Mouse (Mus musculus): ENCODE data around the gene Neurl1a.

Neurl1a gene

GRCm38 (mm10) chr19:47242227-47242626 lies 63.6 kb downstream of the Neurl1a start:
- no peak for DNase-seq (ENCODE audit: low read depth, low spot score)

- no peak for DNase-seq (ENCODE audit: low read depth, low spot score)
Measured at GRCm38 (mm10) chr19:47245512-47245911, 66.9 kb downstream of the Neurl1a start.

- no peak for DNase-seq (ENCODE audit: low read depth, low spot score)
Measured at GRCm38 (mm10) chr19:47247791-47248190, 69.2 kb downstream of the Neurl1a start.

- no peak for DNase-seq (ENCODE audit: low read depth, low spot score)
Measured at GRCm38 (mm10) chr19:47248296-47248695, 69.7 kb downstream of the Neurl1a start.

GRCm38 (mm10) chr19:47248906-47249568 lies 70.4 kb downstream of the Neurl1a start:
- no peak for DNase-seq (ENCODE audit: low read depth, low spot score)

- DNase-seq (ENCODE audit: low read depth, low spot score), result no peak
Measured at GRCm38 (mm10) chr19:47250931-47251330, 72.3 kb downstream of the Neurl1a start.

- no peak for DNase-seq (ENCODE audit: low read depth, low spot score)
Measured at GRCm38 (mm10) chr19:47253053-47253628, 74.5 kb downstream of the Neurl1a start.

- DNase-seq (ENCODE audit: low read depth, low spot score), result no peak
Measured at GRCm38 (mm10) chr19:47255036-47255435, 76.4 kb downstream of the Neurl1a start.

GRCm38 (mm10) chr19:47255919-47256318 lies 77.3 kb downstream of the Neurl1a start:
- DNase-seq (ENCODE audit: low read depth, low spot score), result no peak

GRCm38 (mm10) chr19:47259581-47259980 lies 81.0 kb downstream of the Neurl1a start:
- no peak for DNase-seq (ENCODE audit: low read depth, low spot score)

- no peak for DNase-seq (ENCODE audit: low read depth, low spot score)
Measured at GRCm38 (mm10) chr19:47261196-47261595, 82.6 kb downstream of the Neurl1a start.

- no peak for DNase-seq (ENCODE audit: low read depth, low spot score)
Measured at GRCm38 (mm10) chr19:47263621-47264020, 85.0 kb downstream of the Neurl1a start.

GRCm38 (mm10) chr19:47264322-47265092 lies 85.9 kb downstream of the Neurl1a start:
- DNase-seq (ENCODE audit: low read depth, low spot score), result no peak

GRCm38 (mm10) chr19:47266070-47266801 lies 87.6 kb downstream of the Neurl1a start:
- DNase-seq (ENCODE audit: low read depth, low spot score), result no peak

- DNase-seq (ENCODE audit: low read depth, low spot score), result no peak
Measured at GRCm38 (mm10) chr19:47267066-47267465, 88.4 kb downstream of the Neurl1a start.

- no peak for DNase-seq (ENCODE audit: low read depth, low spot score)
Measured at GRCm38 (mm10) chr19:47269729-47270128, 91.1 kb downstream of the Neurl1a start.

GRCm38 (mm10) chr19:47270520-47270919 lies 91.9 kb downstream of the Neurl1a start:
- no peak for DNase-seq (ENCODE audit: low read depth, low spot score)

GRCm38 (mm10) chr19:47276730-47277129 lies 98.1 kb downstream of the Neurl1a start:
- no peak for DNase-seq (ENCODE audit: low read depth, low spot score)

GRCm38 (mm10) chr19:47279372-47279771 lies 100.8 kb downstream of the Neurl1a start:
- no peak for DNase-seq (ENCODE audit: low read depth, low spot score)

- no peak for DNase-seq (ENCODE audit: low read depth, low spot score)
Measured at GRCm38 (mm10) chr19:47279788-47280532, 101.3 kb downstream of the Neurl1a start.

GRCm38 (mm10) chr19:47280894-47281293 lies 102.3 kb downstream of the Neurl1a start:
- DNase-seq (ENCODE audit: low read depth, low spot score), result no peak
